Mouse (Mus musculus) ovary, postnatal 36 days (tissue): Measurements from ENCODE around the gene Tuba3b.

ENCODE experiments used
- DNase-seq: peaks from one replicate; pipeline ENCODE4 v3.0.0; 2022; ENCODE audit warnings: low spot score, mixed read lengths

Gene Tuba3b

GRCm38 (mm10) chr6:145667654-145668053 is 52.1 kb downstream of the Tuba3b start:
- no peak for DNase-seq

GRCm38 (mm10) chr6:145669596-145670071 is 54.1 kb downstream of the Tuba3b start:
- DNase-seq, result no peak
